Mouse (Mus musculus) neural tube, embryonic 14.5 days (tissue): ENCODE data around the gene Egln2. TPM values are rescaled to one million over a fixed set of nuclear protein-coding genes. Genes with fewer than 3 reads are reported as not detected.

Source experiments
- ATAC-seq: fragments of 200-750 bp; cut with Nextera tagmentation; 2 replicates; pipeline ENCODE4 v1.8.0; 2017; ENCODE audit warnings: low read depth, mild to moderate bottlenecking, moderate TSS enrichment, moderate library complexity
- H3K27ac ChIP-seq: fragments of 300-500 bp; sonication (generic); 2 replicates; pipeline ENCODE4 v1.5.1; 2014; ENCODE audit warnings: low read depth, mild to moderate bottlenecking, control low read depth, low read length, moderate library complexity, mixed read lengths
- H3K27me3 ChIP-seq: fragments of 300-500 bp; sonication (generic); 2 replicates; pipeline ENCODE4 v1.6.1; 2014; ENCODE audit warnings: low read length; ENCODE audit not compliant: control insufficient read depth, insufficient read depth
- H3K36me3 ChIP-seq: fragments of 300-500 bp; sonication (generic); 2 replicates; pipeline ENCODE4 v1.6.1; 2014; ENCODE audit warnings: low read length, mixed read lengths; ENCODE audit not compliant: control insufficient read depth, insufficient read depth
- H3K4me1 ChIP-seq: fragments of 300-500 bp; sonication (generic); 2 replicates; pipeline ENCODE4 v1.6.1; 2014; ENCODE audit warnings: low read length; ENCODE audit not compliant: control insufficient read depth, insufficient read depth
- H3K4me2 ChIP-seq: fragments of 300-500 bp; sonication (generic); 2 replicates; pipeline ENCODE4 v1.6.1; 2014; ENCODE audit warnings: mild to moderate bottlenecking, low read depth, low read length, control low read depth
- H3K4me3 ChIP-seq: fragments of 300-500 bp; sonication (generic); 2 replicates; pipeline ENCODE4 v1.5.1; 2014; ENCODE audit warnings: low read depth, low read length, control low read depth, mixed read lengths
- H3K9ac ChIP-seq: fragments of 300-500 bp; sonication (generic); replicated peaks from 2 replicates; pipeline ENCODE4 v1.6.1; 2014; ENCODE audit warnings: low read depth, mild to moderate bottlenecking, control low read depth, low read length, mixed read lengths
- H3K9me3 ChIP-seq: fragments of 300-500 bp; sonication (generic); 2 replicates; pipeline ENCODE4 v1.6.1; 2016; ENCODE audit warnings: low read length; ENCODE audit not compliant: control insufficient read depth
- WGBS: fragments of 180-500 bp; shearing (Covaris S2); extraction: QIAGEN DNeasy Blood & Tissue Kit; methylation state at CpG from one replicate; pipeline ENCODE4 v1.1.7; 2014; 5-methylcytosine and 5-hydroxymethylcytosine counted together
- polyA plus RNA-seq: library from polyadenylated mRNA; unstranded; fragments of >200 nt; fragmentation: Nextera tagmentation; extraction: Ambion mirVana; gene quantifications from 2 replicates; pipeline ENCODE4 v1.2.1, GENCODE M21; 2014

Egln2 gene
- polyA plus RNA-seq, 1 experiment from 2014 or later: 46.9 TPM

DNA sequence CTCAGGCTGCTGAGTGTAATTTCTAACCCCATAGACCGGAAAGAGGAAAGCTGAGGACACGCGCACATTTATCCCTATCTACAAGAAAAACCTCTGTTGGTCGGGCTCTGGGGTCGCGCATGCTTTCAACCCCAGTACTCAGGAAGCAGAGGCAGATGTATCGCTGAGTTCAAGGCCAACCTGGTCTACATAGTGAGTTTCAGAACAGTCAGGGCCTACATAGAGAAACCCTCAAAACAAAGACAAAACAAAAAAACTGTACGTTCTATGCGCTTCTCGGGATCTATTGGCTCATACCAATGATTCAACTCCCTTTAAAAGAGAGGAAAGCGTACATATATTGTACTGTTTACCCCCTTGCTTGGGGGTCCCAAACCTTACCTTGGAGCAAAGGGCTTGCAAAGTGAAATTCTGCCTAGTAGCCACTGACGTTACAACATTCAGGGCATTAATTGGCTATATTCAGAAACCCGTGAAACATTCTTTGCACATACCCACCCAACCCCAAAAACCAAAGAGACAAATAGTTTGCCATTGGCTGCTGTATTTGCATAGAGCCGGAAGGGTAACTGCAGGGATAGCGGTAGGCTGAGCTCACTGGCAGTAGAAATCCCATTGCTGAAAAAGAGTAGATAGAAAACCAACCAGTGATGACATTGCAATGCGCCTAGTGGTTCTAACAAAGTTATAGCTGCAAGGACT is 12.8 kb upstream of the Egln2 start:
- WGBS: 48% methylated on average over 16 of the region's 16 CpGs
- ATAC-seq: no peak; the same call in 1 of the 2 replicates
- H3K36me3 ChIP-seq: peaks cover 7% of the 10 kb centered on the region
- peak overlapping the region; percentile 47 for H3K4me2 ChIP-seq
- peak overlapping the region; percentile 18 for H3K9ac ChIP-seq
- peaks cover 5% of the 10 kb centered on the region for H3K4me1 ChIP-seq
- no peaks in the 10 kb centered on the region for H3K27me3 ChIP-seq
- H3K27ac ChIP-seq: peak overlapping the region; percentile 82
- H3K9me3 ChIP-seq: no peaks in the 10 kb centered on the region
- H3K4me3 ChIP-seq: peak overlapping the region; percentile 63

DNA sequence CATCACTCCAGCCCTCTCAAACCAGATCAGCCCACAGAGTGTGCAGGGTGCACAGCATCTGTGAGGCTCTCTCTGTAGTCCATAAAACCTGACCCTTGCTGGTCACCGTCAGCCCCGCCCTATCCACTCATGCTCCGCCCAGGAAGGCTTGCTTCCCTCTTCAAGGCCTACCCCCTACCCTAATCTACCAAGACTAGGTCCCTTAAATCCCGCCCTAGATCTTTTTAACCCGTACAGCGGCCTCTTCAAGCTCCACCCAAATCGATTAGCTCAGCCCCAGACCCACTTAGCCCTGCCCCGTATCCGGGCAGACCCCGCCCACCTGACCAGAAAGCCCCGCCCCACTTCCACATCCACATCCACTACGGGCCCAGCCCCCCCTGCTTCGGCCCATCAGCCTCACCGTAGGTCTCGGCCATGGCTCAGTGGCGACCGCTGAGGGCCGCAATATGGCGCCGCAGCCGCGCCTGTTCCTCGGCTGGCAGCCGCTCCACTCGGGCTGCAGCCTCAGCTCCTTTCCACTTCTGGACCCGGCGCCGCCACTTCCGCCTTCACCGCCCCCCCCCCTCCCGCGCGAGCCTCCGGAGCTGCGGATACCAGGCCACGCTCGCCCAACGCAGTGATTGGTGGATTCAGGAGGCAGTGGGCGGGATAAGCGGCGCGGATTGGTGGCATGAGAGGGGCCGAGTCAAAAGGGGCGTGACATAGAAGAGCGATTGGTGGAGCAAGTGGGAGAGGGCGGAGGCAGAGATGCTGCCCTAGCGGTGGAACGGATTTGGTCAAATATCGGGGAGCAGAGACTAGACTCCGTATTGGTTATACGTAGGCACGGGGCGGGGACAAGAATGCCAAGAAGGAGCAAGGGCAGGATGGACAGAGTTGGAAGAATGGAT is 12.0 kb upstream of the Egln2 start, which contains the start of gene Rab4b:
Gene Rab4b (minus strand): TSS at position 573 of the 893 bp plus-strand sequence.
- WGBS: under 1% methylated on average over 49 of the region's 53 CpGs
- no peaks in the 10 kb centered on the region for H3K9me3 ChIP-seq
- ATAC-seq: peak; percentile 98
- peaks cover 10% of the 10 kb centered on the region; the same call in 1 of the 2 replicates for H3K36me3 ChIP-seq
- H3K9ac ChIP-seq: peak within 1 kb of the TSS; percentile 64
- H3K27me3 ChIP-seq: no peaks in the 10 kb centered on the region
- peak within 1 kb of the TSS; percentile 88 for H3K27ac ChIP-seq
- H3K4me2 ChIP-seq: peak within 1 kb of the TSS; percentile 55
- peak within 1 kb of the TSS; percentile 63 for H3K4me3 ChIP-seq
- H3K4me1 ChIP-seq: peaks cover 5% of the 10 kb centered on the region

DNA sequence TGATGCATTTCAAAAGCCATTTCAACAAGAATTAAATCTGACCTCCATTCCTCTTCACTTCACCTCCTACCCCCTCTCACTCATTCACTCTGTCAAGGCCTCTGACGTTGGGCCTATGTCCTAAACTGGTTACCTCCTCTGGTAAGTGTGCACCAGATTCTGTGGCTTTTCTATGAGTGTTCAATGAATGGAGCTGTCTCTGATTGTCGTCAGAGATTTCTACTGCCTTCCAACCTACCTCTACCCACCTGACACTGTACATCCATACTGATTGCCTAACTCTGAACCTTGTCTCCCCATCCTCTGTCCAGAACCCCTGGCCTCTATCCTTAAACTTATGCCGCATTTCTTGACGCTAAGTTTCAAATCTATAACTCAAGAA is 11.3 kb upstream of the Egln2 start:
- Histone ChIP-seq H3K27ac (peak overlapping the region; percentile 88), H3K36me3 (peaks cover 12% of the 10 kb centered on the region), H3K4me3 (peak overlapping the region; percentile 63), H3K27me3 (no peaks in the 10 kb centered on the region), H3K4me1 (peaks cover 5% of the 10 kb centered on the region), H3K4me2 (peak overlapping the region; percentile 55), H3K9me3 (no peaks in the 10 kb centered on the region), H3K9ac (peak overlapping the region; percentile 64)
- no peak for ATAC-seq
- 31% methylated on average over 4 of the region's 4 CpGs for WGBS

DNA sequence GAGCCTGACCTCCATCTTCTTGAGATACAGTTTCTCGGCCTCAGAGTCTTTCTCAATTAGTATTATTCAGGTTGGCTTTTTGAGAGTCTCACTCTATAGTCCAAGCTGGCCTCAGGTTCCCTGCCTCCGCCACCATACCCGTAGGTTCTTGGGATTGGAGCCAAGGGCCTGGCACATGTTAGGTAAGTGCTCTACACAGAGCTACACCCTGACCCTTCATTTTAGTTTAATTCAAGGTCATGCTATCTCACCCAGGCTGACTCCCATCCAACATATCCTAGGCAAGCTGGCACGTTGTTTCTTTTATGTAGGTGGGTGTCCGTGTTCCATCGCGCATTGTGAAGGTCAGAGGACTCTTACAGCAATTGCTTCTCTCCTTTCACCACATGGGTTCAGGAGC is 8.3 kb upstream of the Egln2 start:
- no peak overlapping the region for H3K4me3 ChIP-seq
- ATAC-seq: no peak
- H3K27me3 ChIP-seq: no peaks in the 10 kb centered on the region
- H3K4me1 ChIP-seq: peaks cover 5% of the 10 kb centered on the region
- no peak overlapping the region for H3K4me2 ChIP-seq
- no peaks in the 10 kb centered on the region for H3K9me3 ChIP-seq
- 96% methylated on average over 7 of the region's 7 CpGs for WGBS
- H3K9ac ChIP-seq: no peak overlapping the region
- H3K27ac ChIP-seq: no peak overlapping the region
- H3K36me3 ChIP-seq: peaks cover 23% of the 10 kb centered on the region

DNA sequence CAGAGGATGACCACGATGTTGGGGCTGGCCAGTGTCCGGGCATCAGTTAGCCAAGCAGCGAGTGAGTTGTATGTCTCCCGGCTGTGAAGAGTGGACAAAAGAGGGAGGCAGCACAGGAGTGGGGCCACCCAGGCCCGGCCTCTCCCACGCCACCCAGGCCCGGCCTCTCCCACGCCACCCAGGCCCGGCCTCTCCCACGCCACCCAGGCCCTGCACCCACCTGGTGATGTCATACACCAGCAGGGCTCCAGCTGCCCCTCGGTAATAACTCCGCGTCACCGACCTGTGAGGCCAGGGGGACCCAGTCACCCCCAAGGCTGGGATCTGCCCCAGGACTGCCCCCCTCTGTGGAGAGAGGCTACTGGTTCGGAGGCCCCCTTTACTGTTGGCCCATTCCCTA is 7.9 kb upstream of the Egln2 start:
- Histone ChIP-seq H3K9ac (no peak overlapping the region), H3K36me3 (peaks cover 23% of the 10 kb centered on the region), H3K27me3 (no peaks in the 10 kb centered on the region), H3K27ac (no peak overlapping the region), H3K4me2 (no peak overlapping the region), H3K4me1 (peaks cover 3% of the 10 kb centered on the region), H3K4me3 (no peak overlapping the region), H3K9me3 (no peaks in the 10 kb centered on the region)
- ATAC-seq: no peak
- 92% methylated on average over 15 of the region's 15 CpGs for WGBS

DNA sequence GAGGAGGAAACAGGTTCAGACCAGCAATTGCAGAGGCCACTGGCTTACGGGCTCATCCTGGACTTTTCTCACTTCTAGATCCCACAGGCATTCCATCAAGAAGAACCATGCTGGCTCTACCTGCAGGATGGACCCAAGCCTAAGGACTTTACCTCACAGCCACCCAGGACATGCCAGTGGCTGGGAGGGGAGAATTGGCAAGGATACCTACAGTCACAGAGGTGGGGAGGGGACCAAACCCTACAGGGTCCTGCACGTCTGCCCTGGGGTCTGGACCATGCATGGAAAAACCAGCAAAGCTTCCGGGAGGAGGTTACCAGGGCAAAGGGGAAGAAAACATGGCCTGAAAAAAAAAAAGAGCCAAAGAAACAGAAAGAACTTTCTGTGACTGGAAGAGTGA is 4.4 kb upstream of the Egln2 start:
- no peak overlapping the region for H3K4me2 ChIP-seq
- no peak overlapping the region for H3K4me3 ChIP-seq
- no peaks in the 10 kb centered on the region for H3K27me3 ChIP-seq
- peaks cover 23% of the 10 kb centered on the region for H3K36me3 ChIP-seq
- H3K27ac ChIP-seq: no peak overlapping the region
- H3K9me3 ChIP-seq: no peaks in the 10 kb centered on the region
- H3K4me1 ChIP-seq: peaks cover 5% of the 10 kb centered on the region
- no peak overlapping the region for H3K9ac ChIP-seq
- 90% methylated on average over 3 of the region's 3 CpGs for WGBS
- no peak for ATAC-seq

DNA sequence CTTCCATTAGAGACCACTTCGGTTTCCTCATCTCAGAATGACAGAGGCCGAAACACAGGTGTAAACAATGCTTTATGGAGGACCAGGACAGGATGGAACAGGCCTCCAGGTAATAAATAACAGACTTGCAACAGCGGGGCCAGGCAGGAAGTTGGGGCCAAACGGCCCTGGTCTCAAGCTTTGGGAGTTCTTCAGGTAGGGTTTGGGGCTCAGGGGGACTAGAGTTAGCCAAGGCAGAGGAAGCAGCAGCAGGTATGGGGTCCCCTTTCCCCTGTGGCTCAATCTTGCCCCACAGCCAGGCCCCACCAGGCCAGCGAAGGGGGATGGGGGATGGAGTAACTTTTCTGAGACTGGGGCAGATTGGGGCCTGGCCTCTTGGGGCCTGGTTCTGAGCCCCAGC is 1.8 kb upstream of the Egln2 start:
- H3K36me3 ChIP-seq: peaks cover 15% of the 10 kb centered on the region
- no peak overlapping the region for H3K27ac ChIP-seq
- no peak overlapping the region for H3K9ac ChIP-seq
- no peak overlapping the region for H3K4me3 ChIP-seq
- no peaks in the 10 kb centered on the region for H3K27me3 ChIP-seq
- no peaks in the 10 kb centered on the region for H3K9me3 ChIP-seq
- H3K4me2 ChIP-seq: no peak overlapping the region
- 91% methylated on average over 5 of the region's 5 CpGs for WGBS
- H3K4me1 ChIP-seq: peaks cover 28% of the 10 kb centered on the region
- ATAC-seq: no peak

DNA sequence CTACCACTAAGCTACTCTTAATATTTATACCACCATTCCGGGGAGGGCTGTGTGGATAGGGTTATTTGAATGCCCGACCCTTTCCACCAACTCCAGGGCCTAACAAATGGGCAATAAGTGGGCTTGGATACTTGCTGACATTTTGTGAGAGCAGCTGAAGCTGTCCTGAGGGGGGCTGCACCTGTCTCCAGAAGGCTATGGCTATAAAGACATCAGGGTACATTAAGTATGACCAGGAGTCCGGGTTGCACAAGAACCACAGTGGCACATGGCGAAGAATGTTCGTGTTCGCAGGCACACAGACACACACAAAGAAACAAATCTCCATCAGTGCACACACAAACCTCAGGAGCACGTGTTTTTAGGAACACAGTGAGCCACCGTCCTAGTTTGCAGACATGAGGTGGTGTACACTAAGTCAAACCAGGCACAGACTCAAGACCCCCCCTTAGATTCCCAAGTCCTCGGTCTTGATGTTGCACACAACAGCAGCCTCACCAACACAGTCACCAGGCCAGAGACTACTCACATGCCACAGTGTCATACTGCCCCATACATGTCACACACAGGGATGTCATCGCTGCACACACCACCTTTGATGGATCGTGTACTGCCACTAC is 983 bp upstream of the Egln2 start:
- Histone ChIP-seq H3K4me3 (peak overlapping the region; percentile 70), H3K9ac (peak overlapping the region; percentile 78; the same call in 1 of the 2 replicates), H3K4me2 (peak overlapping the region; percentile 73), H3K9me3 (no peaks in the 10 kb centered on the region), H3K27ac (peak overlapping the region; percentile 98), H3K36me3 (peaks cover 8% of the 10 kb centered on the region), H3K4me1 (peaks cover 36% of the 10 kb centered on the region), H3K27me3 (no peaks in the 10 kb centered on the region)
- ATAC-seq: peak; percentile 1; the same call in 1 of the 2 replicates
- 69% methylated on average over 11 of the region's 11 CpGs for WGBS
